Mouse (Mus musculus) bone marrow, adult 2 months (tissue): Measurements from ENCODE around the gene Clstn2. TPM values are rescaled to one million over a fixed set of nuclear protein-coding genes. Genes with fewer than 3 reads are reported as not detected.

Experiments
- H3K27ac ChIP-seq: fragments of 200-500 bp; 2 replicates; pipeline ENCODE4 v1.5.1; 2012; ENCODE audit warnings: low read depth, mild to moderate bottlenecking, control low read depth, inconsistent platforms, low read length; ENCODE audit not compliant: control insufficient read depth, poor library complexity, insufficient read depth
- H3K4me1 ChIP-seq: fragments of 200-500 bp; 2 replicates; pipeline ENCODE4 v1.6.1; 2011; ENCODE audit warnings: low read length; ENCODE audit not compliant: control insufficient read depth, insufficient read depth
- H3K4me3 ChIP-seq: fragments of 200-500 bp; replicated peaks from 2 replicates; pipeline ENCODE3; 2011; ENCODE audit warnings: mild to moderate bottlenecking, low read depth, low read length, control low read depth; ENCODE audit not compliant: control insufficient read depth
- CTCF ChIP-seq: fragments of 200-500 bp; IDR thresholded peaks from 2 replicates; pipeline ENCODE4 v1.5.1; 2011; ENCODE audit warnings: low read length, control low read depth; ENCODE audit not compliant: control insufficient read depth, insufficient read depth
- POLR2A ChIP-seq: fragments of 200-500 bp; IDR thresholded peaks from 2 replicates; pipeline ENCODE4 v1.6.1; 2011; ENCODE audit warnings: low read depth, mild to moderate bottlenecking, control low read depth, low read length, borderline replicate concordance; ENCODE audit not compliant: control insufficient read depth
- WGBS: fragments of 180-500 bp; shearing (Covaris S2); methylation state at CpG from one replicate; pipeline ENCODE4 v1.1.7; 2018; 5-methylcytosine and 5-hydroxymethylcytosine counted together
- polyA plus RNA-seq: library from polyadenylated mRNA; stranded (reverse); fragments of >200 nt; gene quantifications from 2 replicates; pipeline ENCODE4 v1.2.4, GENCODE M21; 2011; ENCODE audit warnings: low replicate concordance; ENCODE audit not compliant: missing spikeins, insufficient read depth, insufficient read length

The Clstn2 gene
- polyA plus RNA-seq, 1 experiment: not detected

DNA sequence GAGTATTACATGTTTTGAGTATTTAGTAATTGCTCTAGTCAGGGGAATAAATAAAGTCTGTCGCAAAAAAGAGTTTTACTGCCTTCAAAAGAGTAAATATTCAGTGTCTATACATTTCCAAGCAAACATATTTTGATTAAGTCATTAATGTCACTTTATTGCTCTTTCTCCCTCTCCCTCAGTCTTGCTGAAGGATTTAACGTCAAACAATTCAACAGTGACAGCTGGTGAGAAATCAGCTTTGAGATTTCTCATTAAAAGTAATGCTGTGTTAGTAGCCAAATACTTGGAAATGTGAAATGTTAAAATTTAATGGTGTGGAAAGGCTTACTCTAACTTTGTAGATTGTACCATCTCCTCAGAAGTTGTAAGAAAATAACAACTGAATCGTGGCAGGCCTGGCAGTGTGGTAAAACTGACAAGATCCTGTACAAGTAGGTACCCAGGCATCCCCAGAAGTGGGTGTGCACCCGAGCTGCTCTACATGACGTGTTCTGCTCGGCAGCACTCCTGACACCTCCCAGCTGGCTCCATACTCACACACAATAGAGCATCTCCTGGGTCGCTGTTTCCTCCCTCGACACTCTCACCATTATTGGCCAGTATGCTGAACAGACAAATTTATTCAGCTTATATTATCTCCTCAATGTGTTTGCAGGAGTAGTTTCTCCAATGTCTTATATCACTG lies 165.8 kb downstream of the Clstn2 start:
- WGBS: 71% methylated on average over 8 of the region's 8 CpGs
- TF ChIP-seq POLR2A (no peak), CTCF (no peak)
- no peak overlapping the region for H3K27ac ChIP-seq

DNA sequence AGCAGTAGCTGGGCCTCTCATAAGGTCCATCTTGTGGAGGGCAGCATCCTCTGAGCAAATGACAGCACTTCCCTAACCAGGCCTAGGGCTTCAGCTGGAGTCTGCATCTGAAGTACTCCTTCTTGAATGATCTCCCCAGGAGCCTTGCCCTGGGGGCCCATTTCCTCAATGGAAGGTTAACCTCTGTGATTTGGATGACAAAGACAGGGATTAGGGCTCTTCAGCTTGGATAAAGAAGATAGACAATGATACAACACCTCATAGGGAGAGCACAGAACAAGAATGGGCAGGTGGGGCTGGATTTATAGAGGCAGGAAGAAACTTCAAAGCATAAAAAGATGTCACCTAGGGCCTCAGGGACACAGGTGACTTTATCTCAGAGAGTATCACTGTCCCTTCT lies 180.1 kb downstream of the Clstn2 start:
- no peaks in the 10 kb centered on the region for H3K4me1 ChIP-seq
- no peak for TF ChIP-seq POLR2A
- TF ChIP-seq CTCF: no peak
- H3K27ac ChIP-seq: no peak overlapping the region
- no peak overlapping the region for H3K4me3 ChIP-seq

More for the DNA sequence above, 165.8 kb downstream of the Clstn2 start:
- Histone ChIP-seq H3K4me3 (no peak overlapping the region), H3K4me1 (no peaks in the 10 kb centered on the region)

DNA sequence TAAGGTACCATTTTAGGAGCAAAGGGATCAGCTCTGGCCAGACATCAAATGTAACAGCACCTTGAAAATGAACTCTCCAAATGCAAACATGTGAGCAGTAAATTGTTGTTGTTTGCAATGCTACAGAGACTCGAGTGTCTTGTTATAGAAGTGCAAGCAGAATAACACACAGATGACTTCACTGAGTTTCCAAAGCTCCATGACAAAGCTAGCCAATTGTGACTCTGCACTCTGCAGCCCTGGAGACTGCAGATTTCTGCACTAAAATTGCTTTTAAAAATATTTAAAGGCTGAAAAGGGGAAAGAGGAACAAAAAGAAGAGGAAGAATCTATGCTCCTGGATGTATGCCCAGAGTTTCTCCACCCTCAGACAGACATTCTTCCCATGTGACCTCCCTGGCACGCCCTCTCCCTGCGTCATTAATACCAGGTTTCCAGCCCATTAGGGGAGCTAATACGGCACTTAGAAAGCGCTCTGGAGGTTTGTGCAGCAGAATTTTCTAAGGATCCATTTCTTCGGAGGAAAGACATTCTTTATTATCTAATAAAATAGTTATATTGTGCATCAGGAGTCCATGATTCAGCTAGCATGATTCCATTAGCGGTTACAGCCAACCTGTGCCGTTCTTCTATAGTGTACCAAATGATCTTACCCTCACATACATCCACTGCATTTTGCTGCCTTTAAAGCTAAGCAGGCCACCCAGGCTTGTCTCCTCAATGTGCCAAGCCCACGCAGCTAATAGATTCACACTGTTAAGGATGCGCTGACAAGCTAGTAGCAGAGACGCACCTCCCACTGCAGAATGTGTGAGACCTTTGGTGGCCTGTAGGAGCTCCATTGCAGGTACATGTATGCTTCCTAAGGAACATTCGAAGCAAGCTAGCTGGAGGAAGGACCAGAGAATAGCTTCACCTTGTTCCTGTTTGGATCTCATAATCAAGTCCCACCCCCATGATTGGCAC lies 184.8 kb downstream of the Clstn2 start:
- no peak overlapping the region for H3K27ac ChIP-seq
- no peak overlapping the region for H3K4me3 ChIP-seq
- 50% methylated on average over 12 of the region's 12 CpGs for WGBS
- H3K4me1 ChIP-seq: no peaks in the 10 kb centered on the region
- TF ChIP-seq CTCF: no peak
- TF ChIP-seq POLR2A: no peak

DNA sequence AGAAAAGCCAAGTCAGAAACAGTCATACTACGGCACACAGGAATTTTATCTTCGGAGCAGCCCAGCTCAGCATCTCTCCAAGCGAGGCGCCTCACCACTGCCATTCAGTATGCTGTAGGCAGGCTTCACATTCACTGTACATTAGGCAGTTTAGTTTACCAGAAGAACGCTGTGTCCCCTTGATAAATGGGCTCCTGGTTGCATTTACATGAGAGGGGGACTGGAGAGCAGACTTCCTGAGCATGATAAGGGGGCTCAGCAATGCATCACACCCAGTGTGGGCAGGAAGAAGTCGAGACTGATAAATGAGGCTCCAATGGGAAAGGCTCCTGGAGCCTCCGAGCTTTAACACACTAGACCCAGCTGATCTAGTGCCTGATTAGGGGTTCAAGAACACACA lies 190.9 kb downstream of the Clstn2 start:
- TF ChIP-seq POLR2A (no peak), CTCF (no peak)
- Histone ChIP-seq H3K27ac (no peak overlapping the region), H3K4me3 (no peak overlapping the region), H3K4me1 (no peaks in the 10 kb centered on the region)
- WGBS: 59% methylated on average over 7 of the region's 7 CpGs

DNA sequence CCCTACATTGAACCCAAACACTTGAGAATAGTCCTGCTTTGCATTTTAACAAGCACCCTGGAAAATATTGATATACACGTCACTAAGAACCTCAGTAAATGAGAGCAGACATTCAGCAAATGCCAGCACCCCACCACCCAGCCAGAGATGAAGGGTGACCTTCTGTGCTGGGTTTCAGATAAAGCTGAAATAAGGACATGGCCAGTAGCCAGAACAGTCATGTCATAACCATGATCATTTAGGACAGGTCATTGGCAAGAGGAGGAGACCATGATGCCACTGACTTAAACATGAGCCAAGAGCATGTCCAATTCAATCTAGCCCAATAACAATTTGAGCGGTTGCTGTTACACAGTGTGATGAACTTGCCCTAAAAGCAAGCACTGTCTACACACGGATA lies 201.8 kb downstream of the Clstn2 start:
- no peak for TF ChIP-seq CTCF
- TF ChIP-seq POLR2A: no peak
- no peak overlapping the region for H3K4me3 ChIP-seq
- no peaks in the 10 kb centered on the region for H3K4me1 ChIP-seq
- 84% methylated on average over 3 of the region's 3 CpGs for WGBS
- H3K27ac ChIP-seq: no peak overlapping the region

DNA sequence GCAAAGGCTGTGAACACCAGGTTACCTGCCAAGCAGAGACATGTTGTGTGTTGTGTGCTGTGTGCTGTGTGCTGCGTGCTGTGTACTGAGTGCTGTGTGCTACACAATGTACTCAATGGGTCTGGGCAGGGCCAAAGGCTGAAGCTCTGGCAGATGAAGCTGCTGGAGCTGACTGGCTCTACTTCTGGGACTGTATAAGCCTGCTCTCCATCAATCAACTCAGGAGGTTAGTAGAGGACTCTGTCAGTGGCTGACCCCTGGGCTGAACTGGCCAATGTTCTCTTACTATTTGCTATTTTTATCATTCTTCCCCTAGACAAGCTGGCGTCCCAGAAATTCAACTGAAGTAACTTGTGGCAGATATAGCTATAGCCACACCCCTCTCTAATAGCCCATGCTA lies 203.1 kb downstream of the Clstn2 start:
- Histone ChIP-seq H3K4me1 (no peaks in the 10 kb centered on the region), H3K4me3 (no peak overlapping the region), H3K27ac (no peak overlapping the region)
- 78% methylated on average over 2 of the region's 2 CpGs for WGBS
- TF ChIP-seq CTCF (no peak), POLR2A (no peak)

DNA sequence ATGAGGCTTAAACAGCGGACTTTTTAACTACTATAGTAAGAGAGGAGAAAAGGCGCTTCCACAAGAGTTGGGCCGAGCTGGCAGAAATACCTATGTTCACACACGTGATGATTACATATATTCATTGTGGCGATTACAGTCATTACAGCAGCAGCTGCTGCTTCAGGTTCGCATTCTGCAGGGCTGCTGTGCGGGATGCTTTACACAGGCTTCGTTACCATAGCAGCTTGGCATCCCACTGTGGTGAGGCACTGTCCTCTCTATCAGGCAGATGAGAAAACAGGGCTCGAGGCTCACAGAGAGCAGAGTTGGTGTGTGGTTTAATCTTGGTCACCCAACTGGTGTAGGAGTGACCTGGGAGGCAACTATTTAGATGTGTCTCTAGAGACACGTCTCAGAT lies 205.3 kb downstream of the Clstn2 start:
- 76% methylated on average over 10 of the region's 10 CpGs for WGBS
- Histone ChIP-seq H3K4me1 (no peaks in the 10 kb centered on the region), H3K4me3 (no peak overlapping the region), H3K27ac (no peak overlapping the region)
- TF ChIP-seq CTCF (no peak), POLR2A (no peak)

DNA sequence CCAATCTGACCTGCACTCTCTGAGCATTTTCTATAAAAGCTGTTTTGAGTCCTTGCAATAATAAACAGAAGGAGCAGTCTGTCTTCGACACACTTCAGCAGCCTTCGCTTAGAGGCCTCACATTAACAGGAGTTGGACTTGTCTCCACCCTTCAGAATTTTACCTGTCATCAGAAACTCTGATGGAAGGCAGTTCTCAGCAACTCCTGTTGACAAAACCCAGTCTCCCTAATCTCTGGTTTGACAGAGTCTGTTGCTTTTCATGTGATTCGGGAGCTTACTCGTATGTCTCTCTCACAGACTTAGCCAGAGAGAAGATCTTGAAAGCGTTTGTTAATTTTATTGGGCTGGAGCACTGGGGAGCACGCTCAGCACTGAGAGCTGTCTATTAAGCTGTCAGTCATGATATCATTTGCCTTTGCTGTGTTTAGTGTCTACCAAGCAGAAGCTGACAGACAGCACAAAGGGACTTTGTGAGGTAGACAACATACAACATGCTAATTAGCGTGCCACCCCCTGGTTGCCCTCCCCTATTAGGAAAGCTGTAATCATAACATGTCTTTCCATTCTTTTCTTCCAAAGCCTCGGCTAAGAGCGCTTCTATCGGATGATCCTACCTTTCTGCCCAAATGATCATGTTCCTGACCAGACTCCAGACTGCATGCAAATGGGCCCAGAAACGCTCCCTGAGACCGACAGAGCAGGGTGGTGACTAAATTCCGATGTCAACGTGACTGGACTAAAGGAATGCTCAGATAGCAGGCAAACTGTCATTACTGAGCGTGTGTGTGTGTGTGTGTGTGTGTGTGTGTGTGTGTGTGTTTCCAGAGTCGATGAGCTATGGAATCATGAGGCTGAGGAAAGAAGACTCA lies 206.7 kb downstream of the Clstn2 start:
- WGBS: 78% methylated on average over 16 of the region's 16 CpGs
- Histone ChIP-seq H3K4me1 (no peaks in the 10 kb centered on the region), H3K4me3 (no peak overlapping the region), H3K27ac (no peak overlapping the region)
- TF ChIP-seq POLR2A: no peak
- no peak for TF ChIP-seq CTCF
